Mouse (Mus musculus): ENCODE measurements around the gene Tsc1. TPM values are rescaled to one million over a fixed set of nuclear protein-coding genes. Genes with fewer than 3 reads are reported as not detected.
A peak's percentile ranks its signal among the peaks of the same experiment; 100 is the strongest.

Gene Tsc1
- total and polyA plus RNA-seq, 3 experiments = 8.0 to 16.4 TPM; not detected in 1

GRCm38 (mm10) chr2:28606601-28607340, 34.3 kb upstream of the Tsc1 start (continued):
- no peak for TF ChIP-seq UBTF (IDR thresholded peaks at IDR 0.05; ENCODE audit: borderline replicate concordance, insufficient read depth, low read depth, low read length)
- no peak for TF ChIP-seq POLR2A (IDR thresholded peaks at IDR 0.05; ENCODE audit: control insufficient read depth in 1 of 2, insufficient read depth in 1 of 2, low read depth in 1 of 2, low read length in 2 of 2, poor library complexity in 1 of 2)
- no peak for TF ChIP-seq MEF2A (IDR thresholded peaks at IDR 0.05; ENCODE audit: extremely low read depth, insufficient replicate concordance, low read depth, low read length, poor library complexity, severe bottlenecking)
- peak; percentile 4 to 41; a peak in 1 of 4 replicates for TF ChIP-seq EP300 (IDR thresholded peaks at IDR 0.05; ENCODE audit: low read depth in 1 of 2, low read length in 2 of 2)
- TF ChIP-seq USF1 (IDR thresholded peaks at IDR 0.05; ENCODE audit: low read depth, low read length) = no peak
- TF ChIP-seq MAFK (IDR thresholded peaks at IDR 0.05; ENCODE audit: borderline replicate concordance, low read depth, low read length) = no peak
- TF ChIP-seq USF2 (IDR thresholded peaks at IDR 0.05; ENCODE audit: borderline replicate concordance in 1 of 2, insufficient read depth in 1 of 2, low read depth in 1 of 2, low read length in 2 of 2) = no peak

- H3K27me3 ChIP-seq (ENCODE audit: control insufficient read depth in 1 of 2, insufficient read depth in 2 of 2, low read length in 2 of 2) = no peaks in the 10 kb centered on the region
- DNase-seq (ENCODE audit: low read depth, low spot score) = peak; percentile 68
- H3K4me1 ChIP-seq (ENCODE audit: control insufficient read depth in 1 of 2, insufficient read depth in 2 of 2, low read length in 2 of 2) = peaks cover 11 to 48% of the 10 kb centered on the region in 2 experiments
- H3K79me2 ChIP-seq (ENCODE audit: control insufficient read depth, insufficient read depth, low read length, poor library complexity) = peaks cover under 1% of the 10 kb centered on the region; the same call in 1 of the 2 replicates
- no peak overlapping the region; a peak in 1 of 4 replicates for H3K4me3 ChIP-seq (ENCODE audit: control insufficient read depth in 1 of 2, insufficient read depth in 1 of 2, low read depth in 2 of 2, low read length in 2 of 2)
- TF ChIP-seq RCOR1 (IDR thresholded peaks at IDR 0.05; ENCODE audit: low read depth, low read length) (no peak; the same call in 1 of the 2 replicates), MAZ (IDR thresholded peaks at IDR 0.05; ENCODE audit: low read depth, low read length) (0 out of 2 replicates have a peak, but pooled peaks have one; percentile 45), POLR2AphosphoS2 (IDR thresholded peaks at IDR 0.05; ENCODE audit: low read length) (peak; percentile 76), HCFC1 (IDR thresholded peaks at IDR 0.05; ENCODE audit: low read depth, low read length) (peak; percentile 8; the same call in 1 of the 2 replicates), POLR2A (IDR thresholded peaks at IDR 0.05; ENCODE audit: control insufficient read depth in 1 of 2, insufficient read depth in 1 of 2, low read depth in 1 of 2, low read length in 2 of 2, poor library complexity in 1 of 2) (0 out of 4 replicates have a peak, but pooled peaks of 1 of the 2 experiments have one; percentile 23), POLR2AphosphoS5 (IDR thresholded peaks at IDR 0.05; ENCODE audit: borderline replicate concordance, low read depth, low read length) (peak; percentile 68), ETS1 (IDR thresholded peaks at IDR 0.05; ENCODE audit: low read depth, low read length) (no peak), ZMIZ1 (IDR thresholded peaks at IDR 0.05; ENCODE audit: low read depth, low read length) (0 out of 2 replicates have a peak, but pooled peaks have one; percentile 23), NELFE (IDR thresholded peaks at IDR 0.05; ENCODE audit: low read depth, low read length) (peak; percentile 29; the same call in 1 of the 2 replicates), MXI1 (IDR thresholded peaks at IDR 0.05; ENCODE audit: low read depth, low read length) (0 out of 2 replicates have a peak, but pooled peaks have one; percentile 7), TCF12 (IDR thresholded peaks at IDR 0.05; ENCODE audit: low read depth, low read length) (no peak)
- peaks cover 5 to 50% of the 10 kb centered on the region in 2 experiments for H3K36me3 ChIP-seq (ENCODE audit: control insufficient read depth in 1 of 2, insufficient read depth in 2 of 2, low read length in 2 of 2)
- peak overlapping the region; percentile 93 for H3K27ac ChIP-seq (ENCODE audit: control insufficient read depth, low read depth, low read length)
- no peaks in the 10 kb centered on the region for H3K9me3 ChIP-seq (replicated peaks; ENCODE audit: insufficient read depth, low read length)
- peak overlapping the region; percentile 59 for H3K9ac ChIP-seq (ENCODE audit: control insufficient read depth, low read depth, low read length, poor library complexity, severe bottlenecking)
Observed at GRCm38 (mm10) chr2:28607341-28608165, 33.5 kb upstream of the Tsc1 start.

Measured in MEL (cell line).